ENCODE assay signal across 20 mouse cellular contexts in genomic region chr6:145522617-145523016, GRCm38 (mm10).
DNase-seq lines count a peak whose midpoint lies in the region; ATAC-seq and TF ChIP-seq lines count a peak whose summit lies in the region.
"Had no signal": no experiment of that assay in that cellular context is flagged by ENCODE, and none has a peak within 500 bp of the region (broad histone marks: within the 10 kb centered on the region; RNA-seq: fewer than 3 reads in every experiment).

No protein-coding gene starts in this region.

- H3K27ac ChIP-seq in kidney, adult 2 months (ENCODE audit: insufficient read depth, low read depth, low read length): no peak overlapping the region
- peak overlapping the region; percentile 46 for H3K27ac ChIP-seq in midbrain, embryonic 10.5 days (replicated peaks)
- H3K27ac ChIP-seq in midbrain, embryonic 15.5 days: no peak overlapping the region
- H3K27ac ChIP-seq: embryonic facial prominence, embryonic 12.5 days; forebrain, embryonic 15.5 days; heart, adult 2 months; heart, embryonic 15.5 days; hindbrain, embryonic 15.5 days had no signal

- H3K27me3 ChIP-seq in kidney, adult 2 months (replicated peaks; ENCODE audit: control insufficient read depth, insufficient read depth, low read length): no peaks in the 10 kb centered on the region
- no peaks in the 10 kb centered on the region for H3K27me3 ChIP-seq in midbrain, embryonic 10.5 days (ENCODE audit: low read depth, poor library complexity, severe bottlenecking)
- H3K27me3 ChIP-seq in midbrain, embryonic 15.5 days (replicated peaks): no peaks in the 10 kb centered on the region
- H3K27me3 ChIP-seq: CH12.LX; embryonic facial prominence, embryonic 12.5 days; forebrain, embryonic 15.5 days; heart, embryonic 15.5 days; hindbrain, embryonic 15.5 days had no signal

- 89% methylated on average over 12 of the region's 12 CpGs for WGBS in kidney, adult 2 months
- 84% methylated on average over 12 of the region's 12 CpGs for WGBS in midbrain, embryonic 10.5 days
- WGBS in midbrain, embryonic 15.5 days: 79% methylated on average over 12 of the region's 12 CpGs

- no peaks in the 10 kb centered on the region for H3K4me1 ChIP-seq in kidney, adult 2 months (ENCODE audit: control insufficient read depth, insufficient read depth, low read length)
- H3K4me1 ChIP-seq in midbrain, embryonic 10.5 days: peaks cover 7% of the 10 kb centered on the region
- H3K4me1 ChIP-seq in midbrain, embryonic 15.5 days: no peaks in the 10 kb centered on the region
- H3K4me1 ChIP-seq: forebrain, embryonic 15.5 days; heart, embryonic 15.5 days; hindbrain, embryonic 15.5 days had no signal

- no peak for TF ChIP-seq POLR2A in kidney, adult 2 months (IDR thresholded peaks at IDR 0.05; ENCODE audit: low read depth, low read length)

- H3K4me2 ChIP-seq in midbrain, embryonic 15.5 days: no peak overlapping the region
- H3K4me2 ChIP-seq: embryonic facial prominence, embryonic 12.5 days; forebrain, embryonic 15.5 days; heart, embryonic 11.5 days; heart, embryonic 15.5 days; hindbrain, embryonic 15.5 days had no signal

- H3K36me3 ChIP-seq in kidney, adult 2 months (ENCODE audit: control insufficient read depth, insufficient read depth, low read length): no peaks in the 10 kb centered on the region
- no peaks in the 10 kb centered on the region for H3K36me3 ChIP-seq in midbrain, embryonic 10.5 days
- no peaks in the 10 kb centered on the region for H3K36me3 ChIP-seq in midbrain, embryonic 15.5 days (replicated peaks)
- H3K36me3 ChIP-seq: embryonic facial prominence, embryonic 12.5 days; forebrain, embryonic 15.5 days; heart, embryonic 15.5 days; hindbrain, embryonic 15.5 days had no signal

- no peak overlapping the region for H3K4me3 ChIP-seq in kidney, adult 2 months (ENCODE audit: insufficient read depth, low read depth, low read length)
- H3K4me3 ChIP-seq in midbrain, embryonic 10.5 days: no peak overlapping the region
- H3K4me3 ChIP-seq in midbrain, embryonic 15.5 days: no peak overlapping the region
- H3K4me3 ChIP-seq: embryonic facial prominence, embryonic 12.5 days; erythroblast, embryonic 14.5 days; forebrain, embryonic 15.5 days; heart, adult 2 months; heart, embryonic 15.5 days; hindbrain, embryonic 15.5 days had no signal

- no peaks in the 10 kb centered on the region for H3K9me3 ChIP-seq in midbrain, embryonic 10.5 days (replicated peaks)
- H3K9me3 ChIP-seq in midbrain, embryonic 15.5 days: no peaks in the 10 kb centered on the region
- H3K9me3 ChIP-seq: forebrain, embryonic 15.5 days; heart, embryonic 15.5 days; hindbrain, embryonic 15.5 days had no signal

- no peak for TF ChIP-seq CTCF in kidney, adult 2 months (conservative IDR thresholded peaks at IDR 0.05; ENCODE audit: insufficient read depth, insufficient read length, low read depth, low read length)

- peak; percentile 22 for DNase-seq in kidney, adult 2 months
- no peak for DNase-seq in kidney, postnatal 4 days
- DNase-seq in midbrain, embryonic 10.5 days (ENCODE audit: low spot score): no peak
- peak; percentile 20 for DNase-seq in fibroblast of lung, adult 2 months (ENCODE audit: low read depth)
- no peak for DNase-seq in frontal cortex, postnatal 25 days (ENCODE audit: low spot score in 2 of 2)
- DNase-seq: adrenal gland, adult 8-10 months; adrenal gland, postnatal 36 days; cerebellum, adult 8-10 months; cerebellum, postnatal 14 days; embryo, embryonic 11 days; gastrocnemius, postnatal 10 days had no signal

- no peak for ATAC-seq in midbrain, embryonic 15.5 days (replicated peaks)
- ATAC-seq: forebrain, embryonic 15.5 days had no signal

- no peak overlapping the region for H3K9ac ChIP-seq in midbrain, embryonic 15.5 days
- H3K9ac ChIP-seq: embryonic facial prominence, embryonic 12.5 days; forebrain, embryonic 15.5 days; heart, embryonic 15.5 days; hindbrain, embryonic 15.5 days had no signal

Comparison
In these comparisons a context has a peak if more than half of its experiments do, and no peak if none do; other contexts are left out.
1. DNase-seq: peak in kidney, adult 2 months (single experiment) and fibroblast of lung, adult 2 months (single experiment); none in kidney, postnatal 4 days (0 of 2), midbrain, embryonic 10.5 days (single experiment) and frontal cortex, postnatal 25 days (0 of 2).